Mouse (Mus musculus): ENCODE measurements around the gene Gpalpp1. TPM values are rescaled to one million over a fixed set of nuclear protein-coding genes. Genes with fewer than 3 reads are reported as not detected.

Gene Gpalpp1
- 11.1 and 11.9 TPM in 2 replicates for polyA plus RNA-seq (2014; fragmentation: Nextera tagmentation; extraction: Ambion mirVana)

- Histone ChIP-seq H3K9ac (ENCODE audit: low read depth, low read length) (peak within 1 kb of the TSS; percentile 84), H3K27ac (replicated peaks; ENCODE audit: low read depth, low read length) (peak within 1 kb of the TSS; percentile 87), H3K9me3 (ENCODE audit: control insufficient read depth, low read length) (no peaks in the 10 kb centered on the region), H3K4me1 (ENCODE audit: control insufficient read depth, insufficient read depth, low read length) (peaks cover 5% of the 10 kb centered on the region; the same call in 1 of the 2 replicates), H3K27me3 (replicated peaks; ENCODE audit: control insufficient read depth, insufficient read depth, low read length) (no peaks in the 10 kb centered on the region), H3K4me2 (ENCODE audit: low read depth, low read length) (peak within 1 kb of the TSS; percentile 75), H3K36me3 (ENCODE audit: control insufficient read depth, insufficient read depth, low read length) (peaks cover 33% of the 10 kb centered on the region), H3K4me3 (ENCODE audit: low read depth, low read length) (peak within 1 kb of the TSS; percentile 86)
- DNase-seq (ENCODE audit: low spot score) = peak; percentile 98
- ATAC-seq (ENCODE audit: low read depth) = peak; percentile 99
- under 1% methylated on average over 62 of the region's 69 CpGs for WGBS
Observed at GRCm38 (mm10) chr14:76110396-76111221, at the start of gene Gpalpp1, which contains the start of gene Nufip1. Gpalpp1 (minus strand) TSS chr14:76110760. Nufip1 (plus strand) TSS chr14:76110891.

GRCm38 (mm10) chr14:76158192-76158785 lies 47.7 kb upstream of the Gpalpp1 start:
- no peak overlapping the region for H3K4me2 ChIP-seq (ENCODE audit: low read depth, low read length)
- no peaks in the 10 kb centered on the region for H3K36me3 ChIP-seq (ENCODE audit: control insufficient read depth, insufficient read depth, low read length)
- no peaks in the 10 kb centered on the region for H3K27me3 ChIP-seq (replicated peaks; ENCODE audit: control insufficient read depth, insufficient read depth, low read length)
- peaks cover 3% of the 10 kb centered on the region; the same call in 1 of the 2 replicates for H3K4me1 ChIP-seq (ENCODE audit: control insufficient read depth, insufficient read depth, low read length)
- ATAC-seq (ENCODE audit: low read depth) (no peak), DNase-seq (ENCODE audit: low spot score) (no peak)
- no peaks in the 10 kb centered on the region for H3K9me3 ChIP-seq (ENCODE audit: control insufficient read depth, low read length)
- 43% methylated on average over 5 of the region's 5 CpGs for WGBS
- H3K27ac ChIP-seq (replicated peaks; ENCODE audit: low read depth, low read length) = peak overlapping the region; percentile 55; the same call in 1 of the 2 replicates
- H3K9ac ChIP-seq (ENCODE audit: low read depth, low read length) = no peak overlapping the region
- H3K4me3 ChIP-seq (ENCODE audit: low read depth, low read length) = no peak overlapping the region

GRCm38 (mm10) chr14:76153828-76154227 lies 43.3 kb upstream of the Gpalpp1 start:
- no peak overlapping the region for H3K27ac ChIP-seq (replicated peaks; ENCODE audit: low read depth, low read length)
- 23% methylated on average over 6 of the region's 6 CpGs for WGBS
- H3K4me2 ChIP-seq (ENCODE audit: low read depth, low read length) = peak overlapping the region; percentile 68
- H3K9me3 ChIP-seq (ENCODE audit: control insufficient read depth, low read length) = no peaks in the 10 kb centered on the region
- no peaks in the 10 kb centered on the region for H3K36me3 ChIP-seq (ENCODE audit: control insufficient read depth, insufficient read depth, low read length)
- DNase-seq (ENCODE audit: low spot score) = no peak
- peaks cover 18% of the 10 kb centered on the region for H3K4me1 ChIP-seq (ENCODE audit: control insufficient read depth, insufficient read depth, low read length)
- ATAC-seq (ENCODE audit: low read depth) = no peak
- H3K27me3 ChIP-seq (replicated peaks; ENCODE audit: control insufficient read depth, insufficient read depth, low read length) = no peaks in the 10 kb centered on the region
- H3K4me3 ChIP-seq (ENCODE audit: low read depth, low read length) = no peak overlapping the region; the same call in 1 of the 2 replicates
- H3K9ac ChIP-seq (ENCODE audit: low read depth, low read length) = no peak overlapping the region

GRCm38 (mm10) chr14:76153003-76153675 lies 42.6 kb upstream of the Gpalpp1 start:
- Histone ChIP-seq H3K9ac (ENCODE audit: low read depth, low read length) (peak overlapping the region; percentile 88), H3K4me2 (ENCODE audit: low read depth, low read length) (peak overlapping the region; percentile 68), H3K4me1 (ENCODE audit: control insufficient read depth, insufficient read depth, low read length) (peaks cover 18% of the 10 kb centered on the region), H3K27ac (replicated peaks; ENCODE audit: low read depth, low read length) (peak overlapping the region; percentile 87), H3K9me3 (ENCODE audit: control insufficient read depth, low read length) (no peaks in the 10 kb centered on the region), H3K4me3 (ENCODE audit: low read depth, low read length) (peak overlapping the region; percentile 71), H3K27me3 (replicated peaks; ENCODE audit: control insufficient read depth, insufficient read depth, low read length) (no peaks in the 10 kb centered on the region), H3K36me3 (ENCODE audit: control insufficient read depth, insufficient read depth, low read length) (no peaks in the 10 kb centered on the region)
- ATAC-seq (ENCODE audit: low read depth) (peak; percentile 50), DNase-seq (ENCODE audit: low spot score) (peak; percentile 78)
- WGBS = 4% methylated on average over 24 of the region's 24 CpGs

GRCm38 (mm10) chr14:76152162-76153002 lies 41.8 kb upstream of the Gpalpp1 start:
- DNase-seq (ENCODE audit: low spot score) (peak; percentile 97), ATAC-seq (ENCODE audit: low read depth) (peak; percentile 92)
- no peaks in the 10 kb centered on the region for H3K27me3 ChIP-seq (replicated peaks; ENCODE audit: control insufficient read depth, insufficient read depth, low read length)
- H3K4me1 ChIP-seq (ENCODE audit: control insufficient read depth, insufficient read depth, low read length) = peaks cover 18% of the 10 kb centered on the region
- WGBS = 1% methylated on average over 40 of the region's 41 CpGs
- H3K9ac ChIP-seq (ENCODE audit: low read depth, low read length) = peak overlapping the region; percentile 88
- H3K4me3 ChIP-seq (ENCODE audit: low read depth, low read length) = peak overlapping the region; percentile 71
- peak overlapping the region; percentile 98 for H3K27ac ChIP-seq (replicated peaks; ENCODE audit: low read depth, low read length)
- no peaks in the 10 kb centered on the region for H3K9me3 ChIP-seq (ENCODE audit: control insufficient read depth, low read length)
- H3K36me3 ChIP-seq (ENCODE audit: control insufficient read depth, insufficient read depth, low read length) = no peaks in the 10 kb centered on the region
- H3K4me2 ChIP-seq (ENCODE audit: low read depth, low read length) = peak overlapping the region; percentile 68

GRCm38 (mm10) chr14:76151820-76152161 lies 41.2 kb upstream of the Gpalpp1 start:
- no peak for DNase-seq (ENCODE audit: low spot score)
- H3K36me3 ChIP-seq (ENCODE audit: control insufficient read depth, insufficient read depth, low read length) = no peaks in the 10 kb centered on the region
- H3K27ac ChIP-seq (replicated peaks; ENCODE audit: low read depth, low read length) = peak overlapping the region; percentile 98
- no peak for ATAC-seq (ENCODE audit: low read depth)
- no peaks in the 10 kb centered on the region for H3K27me3 ChIP-seq (replicated peaks; ENCODE audit: control insufficient read depth, insufficient read depth, low read length)
- H3K9ac ChIP-seq (ENCODE audit: low read depth, low read length) = peak overlapping the region; percentile 88
- H3K4me3 ChIP-seq (ENCODE audit: low read depth, low read length) = peak overlapping the region; percentile 71
- H3K4me1 ChIP-seq (ENCODE audit: control insufficient read depth, insufficient read depth, low read length) = peaks cover 18% of the 10 kb centered on the region; the same call in 1 of the 2 replicates
- no peaks in the 10 kb centered on the region for H3K9me3 ChIP-seq (ENCODE audit: control insufficient read depth, low read length)
- H3K4me2 ChIP-seq (ENCODE audit: low read depth, low read length) = peak overlapping the region; percentile 68
- 1% methylated on average over 10 of the region's 10 CpGs for WGBS

GRCm38 (mm10) chr14:76151011-76151410 lies 40.5 kb upstream of the Gpalpp1 start:
- Histone ChIP-seq H3K4me2 (ENCODE audit: low read depth, low read length) (no peak overlapping the region), H3K9ac (ENCODE audit: low read depth, low read length) (no peak overlapping the region), H3K4me1 (ENCODE audit: control insufficient read depth, insufficient read depth, low read length) (peaks cover 18% of the 10 kb centered on the region; the same call in 1 of the 2 replicates), H3K27ac (replicated peaks; ENCODE audit: low read depth, low read length) (no peak overlapping the region), H3K9me3 (ENCODE audit: control insufficient read depth, low read length) (no peaks in the 10 kb centered on the region), H3K27me3 (replicated peaks; ENCODE audit: control insufficient read depth, insufficient read depth, low read length) (no peaks in the 10 kb centered on the region), H3K4me3 (ENCODE audit: low read depth, low read length) (no peak overlapping the region), H3K36me3 (ENCODE audit: control insufficient read depth, insufficient read depth, low read length) (no peaks in the 10 kb centered on the region)
- ATAC-seq (ENCODE audit: low read depth) = no peak
- WGBS = 65% methylated on average over 2 of the region's 2 CpGs
- no peak for DNase-seq (ENCODE audit: low spot score)

GRCm38 (mm10) chr14:76150499-76150898 lies 39.9 kb upstream of the Gpalpp1 start:
- ATAC-seq (ENCODE audit: low read depth) = no peak

More at GRCm38 (mm10) chr14:76150499-76150898, 39.9 kb upstream of the Gpalpp1 start:
- DNase-seq (ENCODE audit: low spot score) = no peak
- 73% methylated on average over 11 of the region's 11 CpGs for WGBS
- H3K4me2 ChIP-seq (ENCODE audit: low read depth, low read length) = peak overlapping the region; percentile 46; the same call in 1 of the 2 replicates
- no peaks in the 10 kb centered on the region for H3K9me3 ChIP-seq (ENCODE audit: control insufficient read depth, low read length)
- no peak overlapping the region for H3K9ac ChIP-seq (ENCODE audit: low read depth, low read length)
- H3K4me1 ChIP-seq (ENCODE audit: control insufficient read depth, insufficient read depth, low read length) = peaks cover 18% of the 10 kb centered on the region; the same call in 1 of the 2 replicates
- H3K36me3 ChIP-seq (ENCODE audit: control insufficient read depth, insufficient read depth, low read length) = no peaks in the 10 kb centered on the region
- no peaks in the 10 kb centered on the region for H3K27me3 ChIP-seq (replicated peaks; ENCODE audit: control insufficient read depth, insufficient read depth, low read length)
- no peak overlapping the region for H3K27ac ChIP-seq (replicated peaks; ENCODE audit: low read depth, low read length)
- no peak overlapping the region for H3K4me3 ChIP-seq (ENCODE audit: low read depth, low read length)
